Mouse (Mus musculus): ENCODE data around the gene Srsf1.

DNA sequence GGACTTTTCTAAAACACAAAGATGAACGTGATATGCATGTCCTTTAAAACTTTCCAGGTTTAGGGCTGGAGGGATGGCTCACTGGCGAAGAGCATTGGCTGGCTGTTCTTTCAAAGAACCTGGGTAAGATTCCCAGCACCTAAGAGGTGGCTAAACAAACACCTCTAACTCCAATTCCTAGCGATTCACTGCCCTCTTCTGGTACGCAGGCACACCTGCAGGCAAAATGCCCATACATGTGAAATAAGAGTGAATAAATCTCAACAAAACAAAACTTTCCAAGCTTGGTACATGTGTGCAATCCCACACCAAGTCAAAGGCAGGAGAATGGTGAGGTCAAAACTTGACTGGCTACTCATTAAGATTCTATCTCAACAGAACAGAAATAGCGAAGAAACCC lies 47.4 kb upstream of the Srsf1 start:
- TF ChIP-seq CTCF (IDR thresholded peaks at IDR 0.05; ENCODE audit: low read depth, low read length) (no peak), GATA2 (IDR thresholded peaks at IDR 0.05; ENCODE audit: borderline replicate concordance, low read depth, low read length) (no peak), POLR2AphosphoS5 (IDR thresholded peaks at IDR 0.05; ENCODE audit: insufficient replicate concordance, low read depth, low read length) (no peak)

All from G1E (cell line).